Mouse (Mus musculus) heart, postnatal 36 days (tissue): Measurements from ENCODE around the gene Hspa1l. TPM values are rescaled to one million over a fixed set of nuclear protein-coding genes. Genes with fewer than 3 reads are reported as not detected.
A peak's percentile ranks its signal among the peaks of the same experiment; 100 is the strongest.
"Not testable (repeated sequence)": the region's sequence is repeated elsewhere in the genome, so short reads cannot be mapped to it uniquely, and the experiment has no call there.

Experiments
- DNase-seq, 2 experiments: peaks; one replicate each; pipeline ENCODE4 v3.0.0; 2021 to 2022
- intact Hi-C: fragments of 180-260 bp; cut with DNase I; formaldehyde crosslinking; loops from one replicate; pipeline ENCODE4 v1.15.1; 2025
- total RNA-seq, 2 experiments: library from RNA; stranded (reverse); gene quantifications; 2 replicates each; pipeline ENCODE4 v1.2.3; 2021

Hspa1l gene
- total RNA-seq, 2 experiments from 2014 or later, result 7.8 to 9.2 TPM

DNA sequence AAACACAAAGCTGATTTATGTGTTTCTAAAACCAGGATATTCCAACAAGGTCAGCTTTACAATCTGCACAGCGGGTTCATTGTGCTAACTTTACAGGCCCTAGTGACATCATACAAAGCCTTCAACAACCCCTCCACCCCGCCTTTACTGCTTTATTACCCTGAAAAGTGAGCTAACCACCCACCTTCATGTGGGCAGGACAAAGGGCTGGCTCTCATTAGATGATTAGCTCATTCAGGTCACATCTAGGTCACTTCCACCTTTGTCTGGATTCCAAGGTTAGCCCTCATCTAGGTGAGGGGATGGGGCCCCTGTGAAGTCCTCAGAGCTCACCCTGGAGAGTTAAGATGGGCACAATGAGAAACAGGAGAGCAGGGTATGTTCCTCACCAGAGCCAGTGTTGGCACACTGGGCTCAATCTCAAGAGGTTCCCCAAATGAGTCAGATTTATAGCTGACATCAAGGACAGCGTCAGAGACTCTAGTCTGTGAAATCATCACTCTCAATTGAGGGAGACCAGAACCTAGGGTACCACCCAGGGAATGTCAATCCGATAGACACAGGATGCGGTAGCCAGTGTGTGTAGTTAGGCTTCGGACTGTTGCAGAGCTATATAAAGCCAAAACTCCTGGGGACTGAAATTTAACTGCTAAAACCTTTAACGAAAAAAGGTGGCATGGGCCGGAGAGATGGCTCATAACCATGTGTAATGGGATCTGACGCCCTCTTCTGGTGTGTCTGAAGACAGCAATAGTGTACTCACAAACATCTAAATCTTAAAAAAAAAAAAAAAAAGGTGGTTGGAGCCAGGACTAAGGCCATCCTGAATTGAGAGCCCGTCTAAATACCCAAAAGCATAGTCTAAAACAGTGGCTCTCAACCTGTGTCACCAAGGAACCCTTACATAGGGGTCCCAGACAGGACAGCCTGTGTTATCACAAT is 21.7 kb upstream of the Hspa1l start:
- no peak for DNase-seq
- intact Hi-C loops, result no loop called here

DNA sequence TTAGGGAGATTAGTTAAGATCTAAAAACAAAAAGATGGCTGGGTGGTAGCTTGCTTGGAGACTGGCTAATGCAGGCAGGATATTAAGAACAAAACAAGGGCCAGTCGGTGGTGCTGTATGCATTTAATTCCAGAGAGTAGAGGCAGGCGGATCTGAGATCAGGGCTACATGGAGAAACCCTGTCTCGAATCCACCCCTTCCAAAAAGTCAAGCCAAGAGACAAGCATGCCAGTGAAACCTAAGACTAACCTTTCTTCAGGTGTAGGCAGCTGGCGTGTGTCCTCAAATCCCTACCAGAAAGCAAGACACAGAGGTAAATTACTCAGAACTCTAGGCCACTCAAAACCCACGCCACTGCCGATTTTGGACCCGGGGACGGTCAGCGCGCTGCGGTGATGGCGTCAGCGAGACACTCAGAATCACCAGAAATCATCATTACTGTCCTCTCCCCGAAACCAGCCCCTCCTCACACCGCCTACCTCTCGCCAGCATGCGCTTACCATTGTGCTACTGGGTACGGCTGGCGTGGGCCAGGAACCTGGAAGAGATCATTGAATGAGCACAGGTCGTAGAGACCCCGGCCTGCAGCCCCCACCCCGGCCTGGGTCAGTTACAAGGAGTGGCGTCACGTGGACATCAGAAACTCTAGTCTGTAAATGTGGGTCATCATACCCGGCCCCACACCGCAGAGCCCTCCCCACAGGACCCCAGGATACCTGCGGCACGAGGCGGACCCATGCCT is 20.7 kb upstream of the Hspa1l start:
- no peak for DNase-seq
- intact Hi-C loops, result loop anchor here (1.0 kb wide), 1 partner anchor 29 kb away; the partner anchor contains the start of gene Lsm2

- intact Hi-C loops, result loop anchor here (1.0 kb wide), 1 partner anchor 29 kb away; the partner anchor contains the start of gene Lsm2
- DNase-seq, result peak; percentile 89
Measured at GRCm38 (mm10) chr17:34952378-34953040, 20.0 kb upstream of the Hspa1l start.

DNA sequence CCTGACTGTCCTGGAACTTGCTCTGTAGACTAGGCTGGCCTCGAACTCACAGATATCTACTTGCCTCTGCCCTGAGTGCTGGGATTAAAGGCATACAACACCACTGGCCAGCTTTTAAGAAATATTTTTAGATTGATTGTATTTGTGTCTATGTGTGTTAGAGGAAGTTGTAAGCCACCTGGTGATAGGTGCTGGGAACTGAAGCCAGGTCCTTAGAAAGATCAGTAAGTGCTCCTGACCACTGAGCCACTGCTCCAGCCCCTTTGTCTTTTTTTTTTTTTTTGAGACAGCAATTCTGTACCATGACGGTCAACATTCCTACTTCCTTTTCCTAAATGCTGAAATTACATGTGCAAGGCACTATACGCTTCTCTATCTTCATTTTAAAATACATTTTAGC is 19.2 kb upstream of the Hspa1l start:
- intact Hi-C loops, result no loop called here
- no peak for DNase-seq

DNA sequence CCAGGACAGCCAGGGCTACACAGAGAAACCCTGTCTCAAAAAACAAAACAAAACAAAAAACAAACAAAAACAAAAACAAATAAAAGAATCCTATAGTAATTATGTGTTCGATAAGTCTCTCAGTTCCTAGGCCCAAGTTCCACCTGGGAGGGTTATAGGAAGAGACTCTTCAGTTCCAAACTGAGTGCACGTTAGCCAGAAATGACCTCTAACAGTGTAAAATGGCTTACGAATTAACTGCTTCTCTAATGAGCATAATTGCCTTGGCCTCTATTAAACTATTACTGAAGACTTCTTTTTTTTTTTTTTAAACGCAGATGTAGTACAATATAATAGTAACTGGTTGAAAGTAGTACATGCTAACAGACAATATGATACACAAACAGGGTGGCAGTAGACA is 18.6 kb upstream of the Hspa1l start:
- intact Hi-C loops, result no loop called here
- no peak for DNase-seq

GRCm38 (mm10) chr17:34954831-34955230 is 17.7 kb upstream of the Hspa1l start:
- no peak for DNase-seq
- intact Hi-C loops, result loop anchor here (1.0 kb wide), 1 partner anchor 23 kb away; no protein-coding TSS in a partner anchor

DNA sequence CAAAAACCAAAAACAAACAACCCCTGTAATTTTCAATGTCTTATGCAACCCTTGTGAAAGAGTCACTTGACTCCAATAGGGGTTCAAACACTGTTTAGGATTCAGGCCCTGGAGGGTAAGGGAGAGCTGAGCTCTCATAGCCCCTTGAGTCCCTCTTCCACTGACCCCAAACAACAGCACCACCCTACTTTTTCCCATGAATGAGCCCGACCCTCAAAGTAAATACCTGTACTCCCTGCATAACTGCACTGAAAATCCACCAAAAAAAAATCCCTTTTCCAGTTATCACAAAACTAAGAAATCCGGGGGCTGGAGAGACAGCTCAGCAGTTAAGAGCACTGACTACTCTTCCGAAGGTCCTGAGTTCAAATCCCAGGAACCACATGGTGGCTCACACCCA is 16.6 kb upstream of the Hspa1l start:
- intact Hi-C loops, result loop anchor here (1.0 kb wide), 1 partner anchor 22 kb away; no protein-coding TSS in a partner anchor
- no peak for DNase-seq

DNA sequence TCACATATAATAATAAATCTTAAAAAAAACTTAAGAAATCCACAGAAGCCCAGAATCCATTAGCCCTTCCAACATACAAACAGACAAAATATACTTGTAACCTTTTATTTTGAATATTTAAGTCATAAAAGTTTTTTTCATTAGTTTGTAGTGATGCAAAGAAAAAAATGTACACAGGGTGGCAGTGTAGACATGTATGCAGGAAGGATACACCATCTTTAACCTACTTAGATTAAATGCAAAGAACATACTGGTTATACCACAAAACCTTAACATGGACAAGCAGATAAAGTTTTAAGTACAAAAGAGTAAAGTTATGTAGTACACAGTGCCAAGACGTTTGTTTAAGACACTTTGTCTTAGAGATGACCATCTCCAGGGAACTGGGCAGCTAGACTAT is 16.2 kb upstream of the Hspa1l start:
- intact Hi-C loops, result no loop called here
- no peak for DNase-seq

GRCm38 (mm10) chr17:34957291-34957690 is 15.2 kb upstream of the Hspa1l start:
- intact Hi-C loops, DNase-seq: not testable (repeated sequence)

- DNase-seq, intact Hi-C loops: not testable (repeated sequence)
Measured at GRCm38 (mm10) chr17:34957966-34958365, 14.5 kb upstream of the Hspa1l start.

- DNase-seq, intact Hi-C loops: not testable (repeated sequence)
Measured at GRCm38 (mm10) chr17:34958734-34959129, 13.8 kb upstream of the Hspa1l start.

DNA sequence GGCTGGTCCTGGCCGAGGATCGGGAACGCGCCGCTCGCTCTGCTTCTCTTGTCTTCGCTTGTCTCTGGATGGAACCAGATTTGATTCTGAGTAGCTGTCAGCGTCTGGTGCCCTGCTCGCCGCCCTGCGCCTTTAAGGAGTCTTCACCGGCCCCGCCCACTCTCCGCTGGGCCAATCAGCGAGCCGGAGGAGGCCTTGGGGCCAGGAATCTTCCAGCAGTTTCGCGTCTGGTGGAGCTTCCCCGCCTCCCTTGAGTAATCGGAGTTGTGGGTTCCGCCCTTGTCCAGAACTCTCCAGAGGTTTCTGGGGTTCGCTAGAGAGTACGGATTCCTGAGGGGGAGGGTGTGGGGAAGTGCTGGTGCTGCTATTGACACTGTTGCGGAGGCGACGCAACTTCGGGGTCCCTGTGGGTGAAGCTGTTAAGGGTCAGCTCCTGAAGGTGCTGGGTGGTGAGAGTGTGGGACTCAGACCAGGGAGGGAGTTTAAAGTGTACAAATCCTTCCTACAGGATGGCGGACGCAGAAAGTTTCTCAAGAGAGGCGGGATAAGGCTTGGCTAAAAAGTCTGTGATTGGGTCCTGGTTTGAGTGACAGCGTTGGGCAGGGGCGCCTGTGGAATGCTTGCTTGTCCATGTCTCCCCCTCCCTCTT is 13.2 kb upstream of the Hspa1l start, which contains the start of gene Hspa1b:
Gene Hspa1b, minus strand, starts transcription at position 109 of the 649 bp plus-strand sequence.
- DNase-seq, result peak; percentile 94
- intact Hi-C loops, result not testable (repeated sequence)

GRCm38 (mm10) chr17:34959881-34960515 is 12.5 kb upstream of the Hspa1l start:
- peak in 1 of 2 experiments; percentile 54 for DNase-seq
- intact Hi-C loops, result no loop called here

DNA sequence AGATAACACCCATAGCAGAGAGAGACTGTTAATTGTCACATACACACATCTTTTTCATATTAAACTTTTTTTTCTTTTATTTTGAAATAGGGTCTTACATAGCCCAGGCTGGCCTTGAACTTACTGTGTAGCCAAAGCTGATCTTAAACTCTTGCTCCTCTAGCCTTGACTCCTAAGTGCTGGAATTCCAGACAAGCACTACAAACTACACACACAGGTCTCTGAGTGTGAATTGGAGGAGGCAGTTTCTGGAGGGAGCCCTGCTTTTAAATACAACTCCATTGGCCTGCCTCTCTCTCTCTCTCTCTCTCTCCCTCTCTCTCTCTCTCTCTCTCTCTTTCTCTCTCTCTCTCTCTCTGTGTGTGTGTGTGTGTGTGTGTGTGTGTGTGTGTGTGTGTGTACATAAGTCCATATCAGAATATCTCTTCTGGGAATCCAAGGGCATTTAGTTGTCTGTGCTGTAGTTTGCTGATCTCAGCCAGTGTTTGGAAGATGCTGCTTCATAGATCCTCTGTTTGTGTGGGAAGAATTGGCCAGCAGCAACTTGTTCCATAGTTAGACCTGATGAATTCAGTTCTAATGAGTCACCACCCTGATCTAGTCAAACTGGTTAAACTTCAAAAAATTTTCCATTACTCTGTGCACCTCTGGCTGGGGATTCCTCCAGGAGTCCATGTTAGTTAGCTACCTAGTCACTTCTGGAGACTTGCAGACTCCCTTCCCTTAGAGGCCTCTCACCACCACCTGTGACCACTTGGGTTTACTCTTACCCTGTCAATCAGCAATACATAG is 11.6 kb upstream of the Hspa1l start:
- intact Hi-C loops, result no loop called here
- no peak for DNase-seq

DNA sequence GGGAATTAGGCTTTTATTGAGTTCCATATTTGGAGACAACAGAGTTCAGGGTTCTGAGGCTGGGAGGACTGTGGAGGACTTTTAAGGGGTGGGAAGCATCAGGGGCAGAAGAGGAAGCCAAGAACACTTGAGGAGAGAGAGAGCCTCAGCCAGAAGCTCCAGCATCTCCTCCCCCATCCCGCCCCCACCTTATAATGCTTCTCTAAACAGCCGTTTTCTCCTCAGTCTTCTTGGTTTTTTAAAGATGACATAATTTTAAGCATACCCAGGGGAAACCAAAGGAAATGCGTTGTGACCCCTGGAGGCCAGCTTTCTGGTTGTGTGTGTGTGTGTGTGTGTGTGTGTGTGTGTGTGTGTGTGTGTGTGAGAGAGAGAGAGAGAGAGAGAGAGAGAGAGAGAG is 10.4 kb upstream of the Hspa1l start:
- intact Hi-C loops, result no loop called here
- no peak for DNase-seq

DNA sequence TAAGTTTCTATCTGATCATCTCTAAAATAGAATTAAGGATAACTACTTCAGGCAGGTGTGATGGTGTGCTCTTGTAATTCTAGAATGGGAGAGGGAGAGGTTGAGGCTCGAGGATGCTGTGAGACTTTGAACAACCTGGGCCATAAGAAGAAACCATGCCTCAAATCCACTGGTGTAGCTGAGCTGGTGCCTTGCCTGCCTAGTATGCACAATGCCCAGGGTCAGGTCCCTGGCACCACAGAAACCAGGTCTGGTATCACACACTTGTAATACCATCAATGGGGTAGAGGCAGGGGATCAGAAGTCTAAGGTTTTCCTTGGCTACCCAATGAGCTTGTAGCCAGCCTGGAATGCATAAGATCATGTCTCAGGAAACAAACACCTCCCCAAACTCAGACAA is 9.7 kb upstream of the Hspa1l start:
- intact Hi-C loops, result no loop called here
- no peak for DNase-seq

DNA sequence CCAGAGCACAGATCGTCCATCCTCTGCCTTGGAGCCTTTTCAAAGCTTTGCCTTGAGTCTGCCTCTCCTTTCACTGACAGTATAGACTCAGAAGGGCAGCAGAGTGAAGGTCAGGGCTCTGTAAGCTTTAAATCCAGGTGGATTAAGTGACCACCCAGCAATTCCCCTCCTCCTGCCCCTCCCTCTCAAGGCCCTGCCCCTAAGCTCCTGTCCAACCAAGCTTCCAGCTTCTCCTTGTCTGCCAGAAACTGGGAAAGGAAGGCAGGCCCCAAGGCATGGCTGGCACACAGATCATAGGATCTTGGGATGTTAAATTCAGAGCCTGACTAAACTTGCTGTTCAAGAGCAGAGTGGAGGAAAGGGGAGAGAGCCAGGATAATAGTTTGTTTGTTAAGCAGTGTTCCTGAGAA is 7.9 kb upstream of the Hspa1l start:
- DNase-seq, result no peak
- intact Hi-C loops, result no loop called here

GRCm38 (mm10) chr17:34965627-34966026 is 6.9 kb upstream of the Hspa1l start:
- intact Hi-C loops, result no loop called here
- DNase-seq, result no peak

- intact Hi-C loops, DNase-seq: not testable (repeated sequence)
Measured at GRCm38 (mm10) chr17:34969822-34970221, 2.7 kb upstream of the Hspa1l start, which contains the start of gene Gm20481. Gm20481 (plus strand) TSS chr17:34969912.
